Mouse (Mus musculus) spleen, postnatal 4 days (tissue): Measurements from ENCODE around the gene Zxdc.

ENCODE experiments used
- DNase-seq, 2 experiments: peaks; one replicate each; pipeline ENCODE4 v3.0.0; 2022; ENCODE audit warnings: low spot score in 2 of 2

Zxdc gene

DNA sequence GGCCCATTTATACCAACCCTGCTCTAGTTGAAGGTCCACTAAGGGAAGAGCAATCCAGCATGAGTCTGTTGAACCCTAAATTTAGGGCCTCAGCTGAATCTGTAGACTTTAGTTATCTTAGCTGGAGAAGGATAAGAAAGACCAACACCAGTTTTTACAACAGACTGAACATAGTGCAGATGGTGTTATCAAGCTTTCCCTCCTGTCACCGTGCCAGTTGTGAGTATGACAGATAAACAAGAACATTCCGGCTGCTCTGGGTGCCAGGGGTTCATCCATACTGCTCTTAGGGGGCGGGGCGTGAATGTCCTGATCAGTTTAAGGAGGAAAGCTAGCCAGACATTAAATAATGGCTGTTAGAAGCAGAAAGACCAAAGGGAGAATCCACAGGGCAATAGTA, 5.4 kb downstream of the Zxdc start:
- DNase-seq: peak; percentile 62 to 68

DNA sequence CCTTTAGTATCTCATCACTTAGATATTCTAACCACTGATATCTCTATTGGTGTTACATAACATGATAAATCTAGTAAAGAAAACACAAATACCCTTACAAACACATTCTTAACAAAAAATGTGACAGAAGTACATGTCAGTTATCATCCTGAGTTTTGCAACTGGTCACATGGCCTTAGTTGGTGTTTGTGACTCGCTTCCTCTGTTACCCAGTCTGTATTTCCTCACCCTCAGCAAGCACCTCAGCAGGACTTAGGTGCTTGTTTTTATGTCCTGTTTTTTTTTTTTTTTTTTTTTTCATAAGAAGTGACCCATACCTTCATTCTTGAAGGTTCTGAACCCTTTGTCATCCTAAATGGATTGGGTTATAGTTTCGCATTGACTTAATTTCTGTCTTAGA, 8.4 kb downstream of the Zxdc start:
- DNase-seq: no peak

DNA sequence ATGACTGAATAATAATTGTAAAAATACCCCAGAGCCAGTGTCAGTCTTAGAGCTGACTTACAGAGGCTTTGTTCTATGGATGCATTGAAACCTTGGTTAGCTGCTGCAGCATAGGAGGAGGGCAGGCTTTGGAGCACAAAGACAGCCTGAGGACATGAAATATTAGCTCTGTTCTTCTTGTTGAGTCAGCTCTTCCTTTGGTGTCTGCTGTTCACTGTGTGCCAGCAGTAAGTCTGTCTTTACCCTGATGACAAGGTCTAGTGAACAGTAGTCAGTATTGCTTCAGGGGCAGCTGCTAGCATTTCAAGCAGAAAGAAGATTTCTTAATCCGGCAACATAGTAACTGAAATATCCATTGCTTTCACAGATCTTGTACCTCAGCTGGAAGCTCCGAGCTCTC, 12.2 kb downstream of the Zxdc start:
- no peak for DNase-seq

DNA sequence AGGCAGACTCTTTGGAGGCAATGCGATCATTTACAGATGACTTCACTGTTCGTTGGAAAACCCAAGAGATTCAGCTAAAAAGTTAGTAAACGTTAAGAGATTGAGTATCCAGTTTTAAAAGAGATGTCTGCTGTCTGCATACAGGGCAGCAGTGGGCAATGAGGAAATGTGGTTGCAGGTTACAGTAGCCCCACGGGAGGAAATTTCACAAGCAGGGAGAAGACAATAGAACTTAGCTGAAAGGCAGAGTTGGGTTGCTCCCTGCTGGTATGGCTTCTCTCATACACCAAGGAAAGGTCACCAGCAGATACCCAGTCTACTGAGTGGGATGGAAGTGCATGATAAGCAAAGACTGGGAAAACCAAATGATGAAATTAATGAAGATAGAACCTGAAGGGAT, 21.3 kb downstream of the Zxdc start:
- DNase-seq: no peak

DNA sequence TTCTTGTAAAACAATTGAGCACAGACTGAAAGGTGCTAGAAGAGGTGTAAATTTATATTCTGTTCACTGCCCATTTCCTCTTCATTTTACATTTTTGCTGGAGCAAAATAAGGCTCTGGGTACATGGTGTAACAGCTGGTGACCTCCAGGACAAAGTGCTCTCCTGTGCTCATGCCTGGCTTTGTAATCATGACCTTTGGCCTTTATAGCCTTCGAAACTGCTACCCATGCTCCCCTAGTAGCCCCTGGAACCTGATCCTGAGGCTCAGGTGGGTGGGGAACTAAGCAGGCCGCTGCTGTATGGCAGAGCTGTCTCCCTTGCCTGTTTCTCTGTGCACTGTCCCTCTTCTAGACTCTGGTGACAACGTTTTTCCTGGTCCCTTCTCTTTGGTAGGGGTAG, 24.7 kb downstream of the Zxdc start:
- no peak for DNase-seq

DNA sequence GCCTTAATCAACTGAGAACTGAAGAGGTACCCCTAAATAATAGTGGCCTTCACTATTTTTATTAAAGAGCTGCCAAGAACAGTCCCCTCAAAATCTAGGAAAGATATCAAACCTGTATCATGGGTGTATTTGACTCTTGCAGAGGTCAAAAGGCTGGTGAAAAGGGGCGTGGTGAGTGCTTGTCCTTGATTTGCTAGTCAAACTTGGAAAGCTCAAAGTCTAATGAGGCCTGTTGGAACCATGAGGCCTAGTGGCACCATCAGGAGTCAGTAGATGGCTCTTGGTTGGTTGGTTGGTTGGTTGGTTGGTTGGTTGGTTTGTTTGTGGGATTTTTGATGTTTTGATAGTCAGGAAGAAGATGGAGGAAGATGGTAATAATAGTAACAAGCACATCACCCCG, 26.5 kb downstream of the Zxdc start:
- no peak for DNase-seq

DNA sequence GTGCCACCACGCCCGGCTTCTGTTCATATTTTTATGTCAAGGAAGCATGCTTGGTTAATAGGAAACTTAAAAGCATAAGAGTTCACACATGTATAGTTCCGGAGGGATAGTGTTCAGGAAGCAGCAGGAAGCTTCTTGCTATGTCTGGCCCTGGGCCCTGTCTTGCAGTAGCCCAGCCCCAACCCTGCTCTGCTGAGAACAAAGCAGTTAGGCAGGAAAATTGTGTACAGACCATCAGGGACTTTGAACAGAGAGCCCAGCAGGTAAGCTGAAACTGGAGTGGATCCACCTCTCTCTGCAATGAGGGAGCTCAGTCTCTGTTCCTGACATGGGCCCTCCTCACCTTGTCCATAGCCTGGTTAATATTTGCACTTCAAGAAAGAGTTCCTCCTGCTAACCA, 28.0 kb downstream of the Zxdc start:
- DNase-seq: no peak

DNA sequence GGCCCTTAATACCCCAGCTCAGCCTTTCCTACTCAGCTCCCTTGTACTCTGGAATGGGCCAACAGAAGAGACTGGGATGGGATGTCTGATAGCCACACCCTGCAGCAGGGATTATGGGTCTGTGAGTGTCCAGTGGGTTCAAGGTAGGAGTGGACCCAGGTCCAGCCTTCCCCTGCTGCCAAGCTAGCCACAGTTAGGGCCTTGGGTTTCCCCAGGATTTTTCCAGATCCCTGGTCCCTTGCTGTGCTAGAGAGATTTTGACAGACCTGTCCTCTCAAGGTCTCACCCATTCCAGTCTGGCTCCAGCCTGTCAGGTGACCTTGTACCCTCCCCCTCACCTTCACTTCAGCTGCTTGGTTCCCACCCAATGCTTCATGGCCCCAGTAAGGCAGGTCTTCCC, 39.3 kb downstream of the Zxdc start:
- no peak for DNase-seq

DNA sequence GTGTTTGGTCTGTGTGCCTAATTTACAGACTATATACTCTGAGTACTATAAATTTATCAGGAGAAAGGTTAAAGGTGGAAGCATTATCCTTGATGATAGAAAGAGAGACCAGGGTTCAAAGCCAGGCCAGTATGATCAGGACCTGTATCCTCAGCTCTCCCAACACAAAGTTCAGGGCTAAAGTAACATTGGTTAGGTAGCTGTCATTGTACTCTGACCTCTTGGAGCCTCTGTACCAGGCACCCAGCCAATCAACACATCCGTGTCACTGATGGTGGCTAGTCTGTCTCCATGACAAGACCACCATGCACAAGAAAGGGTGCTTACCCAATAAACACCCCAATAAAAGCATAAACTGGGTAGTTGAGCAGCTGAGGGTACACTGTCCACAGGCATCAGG, 41.7 kb downstream of the Zxdc start:
- DNase-seq: no peak

DNA sequence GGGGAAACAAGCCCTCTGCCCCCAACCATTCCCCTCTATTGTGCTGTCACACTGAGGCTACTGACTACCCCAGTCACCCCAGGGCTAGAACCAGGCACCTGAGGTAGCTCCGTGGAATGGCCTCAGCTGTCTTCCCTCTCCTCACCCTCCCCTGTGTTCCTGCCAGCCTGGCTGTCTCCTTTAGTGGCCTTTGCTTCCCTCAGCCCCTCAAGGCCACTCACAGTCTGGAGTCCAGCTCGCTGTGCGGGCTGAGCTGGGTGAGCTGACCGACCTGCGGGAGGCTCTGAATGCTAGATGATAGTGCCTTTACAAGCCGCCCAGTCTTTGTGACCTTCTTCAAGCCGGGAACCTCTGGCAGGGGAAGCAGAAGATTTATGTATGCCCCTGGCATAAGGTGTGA, 42.6 kb downstream of the Zxdc start:
- DNase-seq: no peak

DNA sequence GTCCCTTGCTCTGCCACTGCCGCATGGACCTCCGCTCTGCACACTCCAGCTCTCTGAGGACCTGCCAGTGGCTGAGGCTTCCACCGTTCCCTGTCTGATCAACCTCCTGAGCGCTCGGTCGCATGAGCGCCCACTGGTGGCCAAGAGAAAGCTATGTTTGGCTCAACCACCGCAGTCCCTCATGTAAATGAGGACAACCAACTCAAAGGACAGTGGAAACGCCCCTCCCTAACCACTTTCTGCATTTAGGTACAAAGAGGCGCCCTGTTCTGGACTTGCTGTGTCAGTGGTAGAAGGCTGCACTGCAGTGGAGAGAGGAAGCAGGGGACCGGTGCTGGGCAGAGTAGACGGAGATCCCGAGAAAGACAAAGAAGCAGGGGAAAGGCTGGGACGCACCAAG, 53.3 kb downstream of the Zxdc start:
- peak; percentile 57 to 84 for DNase-seq

DNA sequence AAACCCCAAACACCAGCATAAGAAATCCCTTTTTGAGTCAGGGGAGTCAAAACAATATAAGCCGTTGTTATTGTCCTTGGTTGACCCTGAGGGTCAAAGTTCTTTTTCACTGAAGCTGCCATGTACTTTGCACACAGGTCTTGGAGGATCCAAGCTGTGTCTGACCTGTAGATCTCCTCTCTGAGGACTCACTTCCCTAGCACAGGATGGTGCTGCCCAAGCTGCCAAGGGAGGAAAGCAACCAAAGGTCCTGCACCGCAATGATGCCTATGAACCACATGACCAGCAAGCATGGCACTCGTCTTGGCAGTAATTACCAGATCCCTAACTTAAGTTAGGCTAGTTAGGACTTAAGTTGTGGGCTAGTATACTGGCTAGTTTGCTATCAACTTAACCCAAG, 56.1 kb downstream of the Zxdc start:
- DNase-seq: no peak

DNA sequence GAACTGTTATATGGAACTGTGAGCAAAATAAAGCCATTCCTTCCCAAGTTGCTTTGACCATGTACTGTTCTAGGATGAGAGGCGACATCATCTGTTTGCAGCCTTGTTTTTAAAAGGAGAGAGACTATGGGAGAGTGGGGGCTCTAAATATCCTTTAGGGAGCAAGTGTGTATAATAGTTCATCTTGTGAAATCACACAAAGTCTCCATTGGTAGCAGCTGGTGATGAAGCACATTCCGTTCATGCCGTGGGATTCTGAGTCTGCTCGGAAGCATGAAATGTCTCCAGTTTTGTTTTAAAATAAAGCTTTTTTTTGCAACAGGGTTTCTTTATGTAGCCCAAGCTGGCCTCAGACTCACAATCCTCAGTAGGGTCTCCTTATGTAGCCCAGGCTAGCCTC, 56.7 kb downstream of the Zxdc start:
- no peak for DNase-seq

DNA sequence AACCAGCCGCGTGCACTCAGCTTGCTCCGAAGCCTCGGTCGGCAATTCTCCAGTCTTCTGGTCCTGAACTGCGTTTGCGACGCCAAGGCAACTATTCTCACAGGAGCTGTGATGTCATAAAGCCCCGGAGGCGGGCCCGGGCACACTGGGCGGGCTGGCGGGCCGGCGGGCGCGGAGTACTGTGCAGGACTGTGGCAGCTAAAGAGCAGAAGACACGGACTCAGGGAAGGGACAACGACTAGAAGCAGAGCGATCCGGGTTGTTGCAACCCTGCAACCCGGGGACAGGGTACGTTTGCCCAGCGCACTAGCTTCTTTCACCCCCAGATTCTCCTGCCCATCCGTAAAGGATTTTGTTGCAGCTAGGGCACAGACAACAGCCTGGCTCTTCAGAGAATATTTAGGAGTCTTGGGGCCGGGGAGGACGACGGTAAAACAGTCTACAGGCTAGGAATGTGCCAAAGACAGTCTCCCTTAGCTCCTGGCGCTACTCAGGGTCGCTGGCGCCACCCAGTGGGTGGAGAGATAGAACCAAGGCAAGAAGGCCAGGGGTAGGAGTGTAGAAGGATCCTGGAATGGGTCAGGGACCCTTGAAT, 59.2 kb downstream of the Zxdc start, which contains the start of gene Cfap100:
Gene Cfap100 (minus strand): TSS at position 418 of the 595 bp plus-strand sequence.
- peak in 1 of 2 experiments; percentile 25 for DNase-seq

DNA sequence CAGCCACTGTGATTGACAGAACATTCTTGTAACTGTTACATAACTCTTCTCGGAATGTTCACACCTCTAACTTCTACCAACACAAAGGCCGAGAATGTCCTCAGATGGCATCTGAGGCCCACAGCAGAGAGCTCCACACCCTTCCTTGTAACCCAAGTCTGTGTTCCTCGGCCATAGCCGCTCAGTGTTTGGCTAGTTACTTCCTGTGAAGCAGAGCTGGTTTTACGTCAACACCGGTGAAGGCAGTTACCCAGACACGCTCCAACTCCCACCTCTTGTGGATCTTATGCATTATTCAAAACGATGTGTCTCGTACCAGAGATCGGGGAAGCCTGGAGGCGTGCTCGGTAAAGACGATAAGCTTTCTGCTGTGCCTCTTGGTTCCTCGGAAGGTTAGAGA, 60.6 kb downstream of the Zxdc start:
- no peak for DNase-seq

DNA sequence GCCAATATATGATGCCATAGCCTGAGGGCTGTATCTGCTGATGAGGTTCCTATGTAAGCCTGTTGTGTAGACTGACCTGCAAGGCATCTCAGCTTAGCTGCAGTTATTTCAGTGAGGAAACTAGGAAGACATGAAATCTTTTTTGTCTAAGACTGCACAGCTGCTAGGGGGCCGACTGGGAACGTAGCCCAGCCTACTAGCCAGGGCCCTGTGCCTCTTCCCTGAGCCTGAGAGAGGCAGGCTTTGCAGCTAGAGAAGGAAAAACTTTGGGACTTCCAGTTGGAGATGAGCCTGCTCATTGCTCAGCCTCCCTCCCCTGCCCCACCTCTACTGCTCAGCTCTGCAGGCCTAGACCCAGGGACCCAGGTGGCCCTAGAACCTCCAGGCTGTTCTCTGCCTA, 62.2 kb downstream of the Zxdc start:
- DNase-seq: no peak

DNA sequence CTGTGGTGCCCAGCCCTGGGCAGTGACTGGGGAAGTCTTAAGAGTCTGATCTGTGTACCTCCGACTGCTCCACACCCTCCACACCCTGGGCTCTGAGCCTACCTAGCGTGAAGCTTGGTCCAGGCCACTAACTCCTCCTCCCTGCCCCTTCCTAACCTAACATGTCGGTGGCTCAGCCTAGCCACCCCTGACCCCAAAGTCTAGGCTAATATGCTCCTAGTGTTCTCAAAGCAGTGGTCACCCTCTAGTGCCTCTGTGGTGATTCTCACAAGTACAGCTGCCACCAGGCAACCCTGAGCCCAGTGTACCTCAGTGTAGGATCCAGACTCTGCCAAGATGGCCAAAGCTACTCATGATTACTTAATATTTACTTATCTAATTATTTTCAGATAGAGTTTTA, 65.4 kb downstream of the Zxdc start:
- no peak for DNase-seq

DNA sequence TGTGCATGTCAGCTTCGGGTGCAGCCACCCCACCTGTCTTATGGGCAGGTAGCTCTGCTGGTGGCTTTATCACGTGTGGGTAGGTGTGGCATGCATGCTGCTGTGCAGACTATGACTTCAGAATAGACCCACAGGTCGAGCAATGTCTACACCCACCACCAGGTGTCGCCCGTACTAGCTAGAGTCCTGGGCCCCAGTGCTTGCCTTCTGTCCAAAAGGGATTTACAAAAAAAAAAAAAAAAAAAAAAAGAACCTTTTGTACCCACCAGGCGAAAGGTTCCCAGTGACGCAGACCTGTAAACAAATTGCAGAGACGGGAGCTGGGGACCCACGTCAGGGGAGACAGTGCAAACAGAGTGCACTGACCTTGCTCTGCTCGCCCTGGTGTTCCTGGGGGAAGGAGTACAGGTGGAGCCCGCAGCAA, 65.9 kb downstream of the Zxdc start:
- DNase-seq: peak; percentile 42 to 81

DNA sequence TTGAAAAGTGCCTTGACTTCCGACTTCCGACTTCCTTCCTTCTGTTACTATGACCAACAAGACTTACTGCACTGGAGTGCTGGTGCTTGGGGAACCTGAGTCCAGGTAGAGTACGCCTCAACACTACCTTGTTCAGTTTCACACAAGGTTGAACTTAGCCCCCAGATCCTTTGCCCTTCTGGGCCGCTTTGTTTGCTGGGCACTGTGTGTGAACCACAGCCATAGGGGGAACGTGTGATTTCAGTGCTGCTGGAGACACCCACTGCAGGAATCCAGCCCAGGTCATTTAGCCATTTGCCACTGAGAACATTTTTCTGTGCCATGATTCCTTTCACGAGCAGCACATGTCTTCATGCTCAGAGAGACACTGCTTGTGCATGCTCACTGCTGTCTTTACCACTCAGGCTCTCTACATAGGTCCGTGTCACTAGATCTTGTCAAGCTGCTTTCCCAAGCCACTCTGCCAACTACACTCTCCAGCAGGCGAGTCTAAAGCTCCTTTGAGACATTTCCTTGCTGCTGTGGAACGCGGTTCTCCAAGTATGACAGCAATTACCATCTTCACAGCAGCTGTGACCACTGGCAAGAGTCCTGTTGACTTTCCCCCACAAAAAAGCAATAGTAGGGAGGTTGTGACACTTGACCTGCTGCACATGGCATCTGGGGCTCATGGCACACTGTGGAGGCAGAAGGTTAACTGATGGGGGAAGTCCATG, 67.1 kb downstream of the Zxdc start:
- no peak for DNase-seq

DNA sequence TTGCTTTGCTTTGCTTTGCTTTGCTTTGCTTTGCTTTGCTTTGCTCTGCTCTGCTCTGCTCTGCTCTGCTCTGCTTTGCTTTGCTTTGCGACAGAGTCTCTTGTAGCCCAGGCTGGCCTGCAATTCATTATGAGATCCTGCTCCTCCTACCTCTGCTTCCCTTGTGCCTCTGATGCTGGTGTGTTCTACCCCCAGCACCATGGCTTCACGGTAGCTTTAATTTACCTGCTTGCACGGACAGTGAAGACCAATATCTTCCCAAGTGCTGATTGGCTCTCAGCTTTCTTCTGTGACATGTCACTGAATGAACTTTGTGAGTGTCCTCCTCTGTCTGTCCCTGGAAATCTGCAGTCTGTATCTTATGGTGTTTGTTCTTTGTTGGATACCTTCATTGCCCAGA, 67.7 kb downstream of the Zxdc start:
- DNase-seq: no peak

DNA sequence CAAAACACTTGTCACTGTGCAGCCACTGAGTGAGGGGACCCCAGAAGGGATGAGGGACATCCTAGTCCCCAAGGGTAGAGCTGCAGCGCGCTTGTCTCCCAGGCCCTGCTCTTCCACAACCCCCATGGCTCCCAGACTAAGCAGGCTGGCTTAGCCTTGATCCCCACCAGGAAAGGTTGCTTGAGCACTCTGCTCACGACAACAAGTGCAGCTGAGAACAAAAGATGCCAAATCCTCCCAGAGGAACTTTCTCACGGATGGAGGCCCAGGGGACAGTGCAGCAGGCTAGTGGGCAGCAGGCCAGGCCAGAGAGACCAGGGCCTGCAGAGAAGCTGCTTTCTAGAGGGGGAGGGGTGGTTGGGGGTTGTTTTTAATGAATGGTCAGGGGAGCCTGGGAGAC, 77.6 kb downstream of the Zxdc start:
- no peak for DNase-seq

DNA sequence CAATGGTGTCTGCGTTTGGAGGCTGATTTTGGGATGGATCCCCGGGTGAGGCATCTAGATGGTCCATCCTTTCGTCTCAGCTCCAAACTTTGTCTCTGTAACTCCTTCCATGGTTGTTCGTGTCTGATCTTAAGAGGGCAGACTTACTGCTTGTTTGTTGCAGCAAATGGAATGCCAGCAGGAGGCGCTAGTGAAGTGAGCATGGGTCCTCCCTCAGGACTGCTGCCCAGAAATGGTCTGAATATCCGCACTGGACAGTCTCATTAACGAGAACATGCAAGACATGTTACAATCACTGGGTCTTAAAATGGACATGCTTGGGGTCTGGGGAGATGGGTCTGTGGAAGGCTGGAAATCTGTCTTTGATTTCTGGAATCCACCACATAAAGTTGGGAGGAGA, 80.9 kb downstream of the Zxdc start:
- peak; percentile 33 to 73 for DNase-seq

DNA sequence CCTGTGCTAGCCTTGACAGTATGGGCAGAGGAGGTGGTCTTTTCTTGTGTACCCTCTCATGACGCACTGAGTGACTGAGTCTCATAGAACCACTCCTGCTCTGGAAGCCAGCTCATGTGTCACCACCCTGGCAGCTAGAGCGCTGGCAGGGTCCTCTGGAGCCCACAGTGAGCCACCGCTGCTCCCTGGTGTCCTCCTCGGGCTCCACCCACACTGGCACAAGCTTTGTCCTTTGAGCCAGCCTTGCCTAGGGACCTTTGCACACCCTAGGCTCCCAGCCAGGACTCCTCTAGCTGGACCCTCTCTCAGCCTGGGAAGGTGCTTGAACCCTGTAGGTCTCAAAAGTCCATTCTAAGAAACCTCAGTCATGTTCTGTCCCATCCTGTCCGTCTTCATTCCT, 81.4 kb downstream of the Zxdc start:
- DNase-seq: no peak

DNA sequence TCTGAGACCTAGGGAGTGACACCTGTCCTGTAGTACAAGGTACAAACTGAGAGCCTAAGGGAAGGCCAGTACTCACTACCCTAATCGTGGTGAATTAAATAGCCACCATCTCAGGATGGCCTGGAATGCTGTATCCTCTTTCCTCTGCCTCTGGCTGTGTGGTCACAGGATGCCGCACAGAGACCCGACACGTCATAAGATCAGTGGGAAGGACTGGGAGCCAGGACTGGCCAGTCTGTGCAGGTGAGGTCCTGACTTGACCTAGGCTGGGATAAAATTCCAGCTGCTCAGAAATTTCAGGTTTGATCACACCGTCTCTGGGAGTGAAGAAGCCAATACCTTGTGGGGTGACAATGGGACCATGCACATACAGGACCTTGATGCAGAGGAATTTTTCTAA, 82.2 kb downstream of the Zxdc start:
- DNase-seq: no peak
